Mouse (Mus musculus) brain, embryonic 14.5 days (tissue): ENCODE data around the gene Rad54l2. TPM values are rescaled to one million over a fixed set of nuclear protein-coding genes. Genes with fewer than 3 reads are reported as not detected.

Experiments used
- DNase-seq: peaks from one replicate; pipeline ENCODE4 v3.0.0-alpha.2; 2011; ENCODE audit warnings: low read depth
- CTCF ChIP-seq: fragments of 200-500 bp; IDR thresholded peaks from 2 replicates; pipeline ENCODE4 v1.5.1; 2012; ENCODE audit warnings: inconsistent platforms, mild to moderate bottlenecking, moderate library complexity, borderline replicate concordance; ENCODE audit not compliant: insufficient read depth, insufficient read length; ENCODE audit errors: extremely low read depth
- POLR2A ChIP-seq: fragments of 200-500 bp; IDR thresholded peaks from 2 replicates; pipeline ENCODE4 v1.6.1; 2012; ENCODE audit warnings: mild to moderate bottlenecking, inconsistent platforms, borderline replicate concordance; ENCODE audit not compliant: poor library complexity, insufficient read depth, insufficient read length, severe bottlenecking; ENCODE audit errors: extremely low read depth
- polyA plus RNA-seq: library from polyadenylated mRNA; depleted of rRNA; stranded (reverse); fragments of >200 nt; gene quantifications from 2 replicates; pipeline ENCODE4 v1.2.3, GENCODE M21; 2012

The Rad54l2 gene
- polyA plus RNA-seq, 1 experiment: 18.3 TPM

DNA sequence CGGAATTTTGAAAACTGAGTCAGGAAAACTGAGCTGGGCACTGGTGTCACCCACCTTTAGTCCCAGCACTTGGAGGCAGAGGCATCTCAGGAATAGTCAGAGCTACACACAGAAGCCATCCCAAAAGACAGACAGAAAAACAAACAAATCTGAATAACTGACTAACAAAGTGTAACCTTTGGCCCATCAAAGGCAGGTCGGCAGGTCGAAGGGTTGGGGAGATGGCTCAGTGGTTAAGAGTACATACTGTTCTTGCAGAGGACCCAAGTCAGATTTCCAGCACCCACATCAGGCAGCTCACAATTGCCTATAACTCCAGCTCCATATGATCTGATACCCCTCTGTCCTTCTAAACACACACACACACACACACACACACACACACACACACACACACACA is 3.8 kb downstream of the Rad54l2 start:
- DNase-seq: no peak

DNA sequence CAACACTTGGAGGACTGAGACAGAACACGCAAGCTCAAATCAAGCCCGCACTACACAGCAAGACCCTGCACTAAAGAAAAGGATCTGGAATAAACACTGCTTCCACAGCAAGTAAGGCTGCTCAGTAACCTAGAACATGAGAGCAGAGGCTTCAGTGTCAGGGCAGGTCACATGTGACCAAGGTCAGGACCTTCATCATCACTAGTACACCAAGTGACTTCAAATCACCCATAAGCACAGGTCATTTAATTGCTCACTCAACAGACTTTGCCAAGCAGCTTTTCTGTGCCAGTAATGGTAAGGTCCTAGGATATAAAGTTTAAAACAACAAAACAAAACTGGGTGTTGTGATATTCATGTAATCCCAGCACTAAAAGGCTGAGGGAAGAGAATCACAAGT is 5.4 kb downstream of the Rad54l2 start:
- DNase-seq: no peak
- TF ChIP-seq CTCF: no peak
- TF ChIP-seq POLR2A: no peak

More for the DNA sequence above, 3.8 kb downstream of the Rad54l2 start:
- no peak for TF ChIP-seq POLR2A
- TF ChIP-seq CTCF: no peak

DNA sequence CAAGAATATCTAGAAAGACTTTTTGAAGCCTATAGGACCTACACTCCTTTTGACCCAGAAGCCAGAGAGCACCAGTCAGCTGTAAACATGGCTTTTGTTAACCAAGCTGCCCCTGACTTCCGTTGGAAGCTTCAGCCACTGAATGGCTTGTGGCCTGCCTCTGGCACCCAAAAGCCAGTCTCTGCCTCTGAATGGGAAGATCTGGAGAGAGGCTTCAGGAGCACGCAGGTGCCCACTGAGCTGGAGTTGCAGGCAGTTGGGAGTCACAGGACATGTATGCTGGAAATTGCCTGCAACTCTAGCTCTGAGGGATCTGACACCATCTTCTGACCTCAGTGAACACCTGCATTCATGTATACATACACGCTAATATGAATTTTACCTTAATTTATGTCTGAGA is 8.9 kb downstream of the Rad54l2 start:
- no peak for DNase-seq
- TF ChIP-seq CTCF: no peak
- no peak for TF ChIP-seq POLR2A

DNA sequence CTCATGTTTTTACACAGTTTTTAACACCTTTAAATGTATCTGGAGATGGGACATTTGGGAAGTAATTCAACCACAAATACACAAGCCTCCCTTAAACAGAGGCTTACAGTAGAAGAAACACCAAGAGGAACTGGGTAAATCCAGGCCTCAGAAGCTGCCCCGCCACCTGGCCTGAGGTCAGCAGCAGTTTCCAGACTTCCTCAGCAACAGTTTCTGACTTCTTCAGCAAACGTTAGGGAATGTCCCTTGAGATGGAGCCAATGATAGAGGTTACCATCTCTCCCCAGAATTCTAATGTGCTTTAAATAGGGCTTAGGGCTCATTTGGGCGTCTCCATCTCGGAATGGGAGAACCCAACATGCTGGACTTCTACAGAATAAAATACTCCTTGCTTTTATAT is 10.7 kb downstream of the Rad54l2 start:
- TF ChIP-seq CTCF: no peak
- no peak for DNase-seq

DNA sequence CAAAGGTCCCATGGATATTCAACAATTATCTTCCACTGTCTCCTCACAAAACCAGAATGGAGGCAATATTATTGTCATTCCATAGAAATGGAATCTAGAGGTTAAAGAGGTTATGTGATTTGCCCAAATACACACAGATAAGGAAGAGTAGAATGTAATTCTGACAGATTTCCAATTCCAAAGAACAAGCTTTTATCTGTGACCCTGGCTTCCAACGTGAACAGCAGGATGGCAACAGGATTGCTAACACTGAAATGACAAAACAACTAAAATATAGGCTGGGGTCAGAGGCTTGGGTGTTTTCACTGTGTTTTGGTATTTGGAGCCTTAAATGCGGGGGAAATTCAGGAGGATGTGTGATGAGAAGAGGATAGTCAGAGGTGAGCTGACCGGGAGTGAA is 11.6 kb downstream of the Rad54l2 start:
- no peak for DNase-seq
- TF ChIP-seq CTCF (no peak), POLR2A (no peak)

DNA sequence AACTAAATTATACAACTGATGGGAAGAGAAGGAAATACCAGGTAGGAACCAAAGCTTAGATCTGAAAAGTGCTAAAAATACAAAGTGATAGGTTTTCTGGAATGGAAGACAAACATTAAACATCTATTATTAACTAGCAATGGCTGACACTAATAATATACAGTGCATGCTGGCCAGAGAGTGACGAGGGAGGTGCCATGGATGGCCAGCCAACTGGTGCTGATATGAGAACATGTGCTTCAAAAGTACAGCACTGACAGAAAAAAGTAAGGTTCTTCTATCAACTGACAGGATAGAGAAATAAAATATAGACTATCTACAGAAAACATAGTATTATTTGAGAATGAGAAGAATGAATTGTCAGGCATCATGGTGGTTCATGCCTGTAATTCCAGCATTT is 12.9 kb downstream of the Rad54l2 start:
- DNase-seq: no peak
- TF ChIP-seq CTCF: no peak
- TF ChIP-seq POLR2A: no peak

DNA sequence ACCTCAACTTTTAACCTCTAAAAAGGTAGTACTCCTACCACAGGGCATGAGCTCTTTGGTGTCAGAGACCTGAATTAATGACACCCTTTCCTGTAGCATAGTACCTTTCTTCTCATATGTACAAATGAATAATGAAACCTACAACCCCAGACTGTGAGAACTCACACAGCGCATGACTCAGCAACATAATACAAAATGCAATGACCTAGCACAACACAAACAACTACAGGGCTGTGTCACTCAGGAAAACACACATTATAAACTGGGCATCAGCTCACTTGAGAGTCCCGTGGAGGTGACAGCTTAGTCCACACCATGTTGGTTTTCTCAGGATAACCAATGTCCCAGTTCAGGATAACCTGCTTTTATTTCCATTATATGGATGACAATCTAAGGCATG is 17.2 kb downstream of the Rad54l2 start:
- TF ChIP-seq POLR2A (no peak), CTCF (no peak)
- no peak for DNase-seq

DNA sequence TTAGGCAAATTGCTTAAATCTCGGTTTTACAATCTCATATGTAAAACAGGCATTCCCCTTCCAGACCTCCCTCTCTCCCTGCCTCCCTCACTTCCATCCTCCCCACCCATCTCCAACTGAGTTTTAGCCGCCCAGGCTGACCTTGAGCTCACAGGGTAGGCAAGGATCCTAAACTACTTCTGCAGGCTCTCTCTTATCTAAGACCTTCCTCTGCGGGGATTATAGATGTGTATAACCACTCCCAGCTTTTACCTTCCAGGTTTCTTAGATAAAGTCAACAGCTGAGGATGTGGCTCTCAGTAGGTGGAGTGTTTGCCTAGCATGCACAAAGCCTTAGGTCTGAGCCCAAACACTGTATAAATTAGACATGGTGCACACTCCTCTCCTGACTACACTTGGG is 18.8 kb downstream of the Rad54l2 start:
- no peak for DNase-seq
- TF ChIP-seq CTCF: no peak
- no peak for TF ChIP-seq POLR2A

DNA sequence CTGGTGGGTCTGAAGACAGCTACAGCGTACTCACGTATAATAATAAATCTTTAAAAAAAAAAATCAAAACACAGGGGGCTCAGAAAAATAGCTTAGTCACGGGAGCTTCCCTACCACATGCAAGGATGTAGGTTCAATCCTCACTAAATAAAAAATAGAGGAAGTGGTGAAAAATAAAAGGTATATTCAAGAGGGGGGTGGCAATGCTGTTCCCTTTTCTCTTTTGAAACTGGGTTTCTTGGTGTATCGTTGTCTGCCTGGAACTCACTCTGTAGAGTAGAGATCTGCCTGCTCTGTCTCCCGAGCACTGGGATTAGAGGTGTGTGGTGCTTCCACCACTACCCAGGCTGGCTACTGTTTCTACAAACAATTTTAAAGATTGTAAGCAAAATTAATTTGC is 19.2 kb downstream of the Rad54l2 start:
- TF ChIP-seq POLR2A: no peak
- no peak for TF ChIP-seq CTCF
- no peak for DNase-seq

DNA sequence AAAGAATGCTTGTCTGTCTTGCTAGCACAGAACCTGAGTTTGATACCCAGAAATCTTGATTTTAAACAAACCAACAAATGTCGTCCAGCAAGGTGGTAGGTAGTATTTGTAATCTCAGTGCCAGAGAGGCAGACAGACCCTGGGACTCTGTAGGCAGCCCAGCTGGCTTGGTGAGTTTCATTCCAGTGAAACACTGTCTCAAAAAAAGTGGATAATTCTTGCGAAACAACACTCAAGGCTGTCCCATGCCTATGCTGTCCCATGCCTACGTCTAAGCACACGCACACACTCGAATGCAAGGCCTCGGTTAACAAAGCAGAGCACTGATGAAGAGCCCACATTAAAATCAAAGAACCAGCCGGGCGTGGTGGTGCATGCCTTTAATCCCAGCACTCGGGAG is 32.6 kb downstream of the Rad54l2 start:
- no peak for DNase-seq
- no peak for TF ChIP-seq CTCF
- no peak for TF ChIP-seq POLR2A

DNA sequence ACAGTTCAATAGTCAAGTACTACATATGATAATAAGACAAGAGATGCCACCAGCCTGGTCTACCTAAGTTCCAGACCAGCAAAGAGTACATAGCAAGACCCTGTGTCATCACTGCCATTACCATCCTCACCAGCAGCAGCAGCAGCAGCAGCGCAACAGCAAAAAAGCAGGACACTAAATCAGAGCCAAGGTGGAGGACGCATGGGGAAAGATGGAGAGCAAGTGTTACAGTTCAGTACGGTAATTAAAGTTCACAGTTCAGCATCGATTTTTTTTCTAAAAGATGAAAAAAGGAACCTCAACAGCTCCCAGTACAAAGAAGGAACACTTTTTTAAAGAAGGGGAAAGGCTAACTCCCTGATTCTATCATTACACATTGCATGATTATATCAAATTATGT is 33.2 kb downstream of the Rad54l2 start:
- DNase-seq: no peak
- TF ChIP-seq CTCF: no peak

DNA sequence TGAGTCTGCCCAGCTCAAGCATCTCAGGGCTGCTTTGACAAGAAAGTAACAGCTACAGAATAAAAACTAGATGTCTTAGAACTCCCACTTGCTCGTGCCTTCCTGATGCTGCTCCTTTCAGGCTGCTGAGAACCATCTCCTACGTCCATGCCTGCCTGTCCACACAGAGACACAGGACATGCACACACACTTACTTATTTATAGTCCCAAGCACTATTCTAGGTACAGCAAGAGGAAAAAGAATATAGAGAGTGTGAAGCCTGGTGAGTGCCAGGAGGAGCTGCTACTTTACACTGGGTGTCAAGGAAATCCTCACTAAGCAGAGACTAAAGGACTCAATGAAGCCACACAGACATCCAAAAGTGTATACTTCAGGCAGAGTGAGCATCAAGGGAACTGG is 34.7 kb downstream of the Rad54l2 start:
- no peak for TF ChIP-seq CTCF
- no peak for TF ChIP-seq POLR2A
- no peak for DNase-seq

DNA sequence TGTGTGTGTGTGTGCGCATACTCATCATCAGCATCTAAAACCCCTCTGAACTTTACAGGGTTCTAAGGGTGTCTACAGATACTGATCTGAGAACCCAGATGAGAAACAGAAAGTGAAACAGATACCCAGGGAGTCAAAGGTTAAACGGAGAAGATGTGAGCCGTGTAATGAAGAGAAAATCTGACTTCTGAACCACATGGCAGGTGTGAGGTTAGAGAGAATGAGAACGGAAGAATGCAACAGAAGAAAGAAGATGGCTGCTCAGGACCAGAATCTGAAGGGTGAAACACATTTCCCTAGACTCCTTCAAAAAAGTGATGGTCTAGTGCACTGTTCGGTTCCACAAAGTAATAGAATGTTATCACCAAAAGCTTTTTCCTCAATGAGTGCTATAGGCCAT is 36.9 kb downstream of the Rad54l2 start:
- no peak for TF ChIP-seq POLR2A
- TF ChIP-seq CTCF: no peak

DNA sequence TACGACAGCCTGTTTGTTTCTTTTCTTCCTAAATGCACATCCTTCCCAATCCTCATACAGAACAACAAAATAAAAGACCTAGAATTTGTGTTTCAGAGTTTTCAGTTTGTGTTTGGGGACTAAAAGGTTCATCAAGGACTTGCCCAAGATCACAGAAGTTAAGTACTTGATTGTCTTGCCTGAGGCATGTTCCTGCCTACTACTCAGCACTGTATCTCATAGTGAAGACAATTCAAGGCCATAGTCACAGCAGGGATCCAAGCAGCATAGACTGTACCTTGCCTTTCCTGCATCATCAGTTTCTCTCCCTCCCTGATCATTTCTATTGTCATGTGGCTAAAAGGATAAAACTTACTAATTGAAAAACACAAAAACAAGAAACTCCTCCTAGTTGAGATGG is 49.0 kb downstream of the Rad54l2 start:
- TF ChIP-seq CTCF: no peak
- no peak for TF ChIP-seq POLR2A
- no peak for DNase-seq

More for the DNA sequence above, 36.9 kb downstream of the Rad54l2 start:
- no peak for DNase-seq

DNA sequence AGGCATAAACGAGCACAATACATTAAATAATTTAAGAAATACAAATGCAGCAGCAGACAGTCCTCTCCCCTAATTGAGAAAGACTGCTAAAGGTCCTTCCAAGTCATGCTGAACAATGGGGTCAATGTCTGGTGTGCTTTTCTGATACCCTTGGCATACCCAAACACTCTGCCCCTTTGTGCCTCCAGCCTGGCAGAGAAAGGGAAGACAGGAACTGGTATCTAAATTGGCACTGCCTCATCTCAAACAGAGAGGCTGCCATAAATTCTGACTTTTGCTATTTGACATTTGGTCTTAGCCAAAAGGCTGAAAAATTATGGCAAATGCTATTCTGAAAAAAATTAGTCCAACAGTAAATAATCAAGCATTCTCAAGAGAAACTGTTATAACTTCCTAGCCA is 49.9 kb downstream of the Rad54l2 start:
- no peak for DNase-seq
- no peak for TF ChIP-seq CTCF
- no peak for TF ChIP-seq POLR2A
